Mouse (Mus musculus): Measurements from ENCODE around the gene Camk1d.

DNA sequence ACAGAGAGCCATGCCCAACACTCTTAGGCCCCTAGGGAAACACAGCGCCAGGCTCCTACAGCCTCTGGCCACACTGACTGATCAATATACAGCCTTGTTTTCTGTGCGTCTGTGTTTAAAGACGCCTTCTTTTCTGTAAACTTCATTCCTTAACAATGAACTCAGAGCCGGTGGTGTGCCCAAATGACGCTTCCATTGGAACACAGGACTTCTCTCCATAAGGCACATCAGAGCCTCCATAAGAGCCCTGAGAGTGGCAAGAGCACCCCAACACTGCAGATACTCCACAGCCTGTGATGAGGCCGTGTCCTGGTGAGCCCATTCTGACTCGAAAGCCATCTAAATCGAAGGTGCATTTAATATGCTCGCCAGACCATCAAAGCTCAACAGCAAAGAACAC, 50.8 kb downstream of the Camk1d start:
- TF ChIP-seq CTCF (IDR thresholded peaks at IDR 0.05; ENCODE audit: extremely low read depth, insufficient read length, insufficient replicate concordance, low read depth, low read length) (no peak), POLR2A (IDR thresholded peaks at IDR 0.05; ENCODE audit: low read depth, low read length) (no peak)

Data from small intestine, adult 2 months (tissue).